Mouse (Mus musculus) granulocyte monocyte progenitor cell, adult 5-6 weeks (primary cell): ENCODE results near the gene Zbtb26. TPM values are rescaled to one million over a fixed set of nuclear protein-coding genes. Genes with fewer than 3 reads are reported as not detected.

ENCODE experiments used
- ATAC-seq: replicated peaks from 2 replicates; pipeline ENCODE4 v1.8.0; 2016; ENCODE audit warnings: mild to moderate bottlenecking, moderate TSS enrichment, inconsistent platforms; ENCODE audit not compliant: poor library complexity, severe bottlenecking
- total RNA-seq, 2 experiments: library from RNA; stranded (forward) in 1 of 2; stranded (reverse) in 1 of 2; fragments of 200-712, 200-1000 nt in 1 of 2; fragments of >200 nt in 1 of 2; fragmentation: Nextera tagmentation in 1 of 2; gene quantifications; 2 replicates each; pipeline ENCODE4 v1.2.3; 2014 to 2017

The Zbtb26 gene
- total RNA-seq (2014; fragmentation: Nextera tagmentation) (5.8 and 9.4 TPM in 2 replicates), total RNA-seq (2017) (7.0 and 10.9 TPM in 2 replicates)

GRCm38 (mm10) chr2:37442611-37443591 is at the start of gene Zbtb26, which contains the start of the genes Zbtb6 and Rabgap1:
Gene Zbtb26 (minus strand): TSS chr2:37443135.
Gene Zbtb6 (minus strand): TSS chr2:37443171.
Gene Rabgap1 (plus strand): TSS chr2:37443279.
- peak; percentile 99 for ATAC-seq

DNA sequence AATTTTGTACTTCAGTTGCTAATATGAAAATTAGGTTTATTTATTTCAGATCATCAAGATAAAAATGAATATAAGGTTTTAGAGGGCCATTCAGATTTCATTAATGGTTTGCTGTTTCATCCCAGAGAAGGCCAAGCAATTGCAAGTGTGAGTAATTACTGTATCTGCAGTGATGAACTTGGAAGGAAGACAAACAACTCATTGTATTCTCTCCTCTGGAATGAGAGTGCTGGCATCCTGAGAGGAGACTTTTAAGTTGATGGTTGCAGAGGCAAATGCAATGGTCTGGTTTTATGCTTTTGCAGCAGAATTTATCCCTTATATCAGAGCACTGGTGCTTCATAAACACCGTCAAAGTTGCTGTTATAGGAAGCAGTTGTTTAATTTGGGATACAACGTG is 46.0 kb upstream of the Zbtb26 start:
- ATAC-seq: no peak

DNA sequence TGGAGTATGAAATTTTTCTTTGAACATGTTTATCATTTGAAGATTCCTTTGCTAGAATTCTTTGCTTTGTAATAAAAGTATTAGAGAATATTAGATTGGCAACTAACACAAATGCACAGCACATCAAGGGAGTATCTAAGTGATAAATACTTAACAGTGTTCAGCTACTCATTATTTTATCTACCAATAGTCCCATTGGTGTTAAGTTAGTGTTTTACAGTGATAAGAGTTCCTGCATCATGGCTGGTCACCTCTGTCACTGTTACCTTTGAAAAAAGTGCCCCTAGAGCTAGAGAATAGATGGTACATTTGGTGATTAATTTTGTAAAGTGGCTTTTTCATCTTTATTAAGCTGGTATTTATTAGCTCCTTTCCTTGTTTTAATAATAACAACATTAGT is 43.5 kb upstream of the Zbtb26 start:
- no peak for ATAC-seq

DNA sequence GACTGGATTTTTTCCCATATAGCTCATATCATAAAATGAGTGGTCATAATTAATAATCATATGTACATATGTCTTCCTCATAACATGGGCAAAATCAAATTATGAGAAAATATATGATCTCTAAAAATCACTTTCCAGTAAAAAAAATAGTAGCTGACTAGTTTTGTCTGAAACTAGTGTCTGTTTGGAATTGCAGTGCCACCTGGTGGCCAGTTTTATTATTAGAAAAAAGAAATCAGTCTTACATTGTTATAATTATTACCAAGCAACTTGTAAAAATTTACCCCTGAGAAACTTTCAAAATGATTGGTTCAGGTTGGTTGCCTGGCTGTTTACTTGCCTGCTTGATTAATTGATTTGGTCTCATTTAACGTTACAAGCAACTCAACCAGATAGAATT is 42.4 kb upstream of the Zbtb26 start:
- peak; percentile 50 for ATAC-seq

GRCm38 (mm10) chr2:37484165-37484564 is 41.2 kb upstream of the Zbtb26 start:
- ATAC-seq: peak; percentile 42

- no peak for ATAC-seq
These were observed 37.1 kb upstream of the Zbtb26 start for GRCm38 (mm10) chr2:37480039-37480438.

DNA sequence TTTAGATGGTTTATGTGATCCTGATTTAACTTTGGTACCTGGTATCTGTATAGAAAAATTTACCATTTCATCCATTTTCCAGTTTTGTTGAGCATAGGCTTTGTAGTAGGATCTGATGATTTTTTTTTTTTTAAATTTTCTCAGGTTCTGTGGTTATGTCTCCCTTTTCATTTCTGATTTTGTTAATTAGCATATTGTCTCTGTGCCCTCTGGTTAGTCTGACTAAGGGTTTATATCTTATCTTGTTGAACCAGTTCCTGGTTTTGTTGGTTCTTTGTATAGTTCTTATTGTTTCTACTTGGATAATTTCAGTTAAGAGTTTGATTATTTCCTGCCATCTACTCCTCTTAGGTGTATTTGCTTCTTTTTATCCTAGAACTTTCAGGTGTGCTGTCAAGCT is 36.6 kb upstream of the Zbtb26 start:
- no peak for ATAC-seq

GRCm38 (mm10) chr2:37466266-37466665 is 23.3 kb upstream of the Zbtb26 start:
- ATAC-seq: no peak

DNA sequence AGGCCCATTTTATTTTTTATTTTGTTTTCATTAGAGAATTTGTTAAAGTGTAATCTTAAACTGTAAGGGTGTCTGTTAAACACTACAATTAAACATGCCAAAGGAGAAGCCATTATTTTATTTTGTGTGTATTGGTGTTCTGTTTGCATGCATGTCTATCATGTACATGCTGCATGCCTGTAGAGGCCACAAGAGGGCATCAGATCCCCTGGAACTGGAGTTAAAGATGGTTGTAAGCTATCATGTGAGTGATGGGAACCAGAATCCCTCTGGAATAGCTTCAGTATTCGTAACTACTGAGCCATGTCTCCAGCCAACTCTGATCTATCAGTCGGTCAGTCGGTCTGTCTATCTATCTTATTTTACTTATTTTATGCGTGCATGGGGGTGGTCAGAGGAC is 17.8 kb upstream of the Zbtb26 start:
- ATAC-seq: no peak

DNA sequence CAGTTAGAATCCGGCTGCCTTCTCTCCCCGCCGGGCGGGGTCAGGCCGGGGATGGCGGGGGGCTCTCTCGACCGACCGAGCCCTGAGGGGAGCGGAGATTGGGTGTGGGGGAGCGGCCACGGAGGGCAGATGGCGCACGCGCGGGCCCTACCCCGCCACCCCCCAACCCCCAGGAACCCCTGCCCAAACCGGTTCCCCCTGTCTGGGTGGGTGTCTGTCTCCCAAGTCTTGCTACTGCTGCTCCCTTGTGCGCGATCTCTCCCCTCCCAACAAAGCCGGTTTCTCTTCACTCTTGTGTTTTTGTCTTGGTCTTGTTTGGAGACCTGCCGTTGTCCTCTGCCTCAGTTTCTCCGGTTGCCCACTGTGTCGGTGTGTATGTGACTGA is 9.4 kb upstream of the Zbtb26 start:
- no peak for ATAC-seq

DNA sequence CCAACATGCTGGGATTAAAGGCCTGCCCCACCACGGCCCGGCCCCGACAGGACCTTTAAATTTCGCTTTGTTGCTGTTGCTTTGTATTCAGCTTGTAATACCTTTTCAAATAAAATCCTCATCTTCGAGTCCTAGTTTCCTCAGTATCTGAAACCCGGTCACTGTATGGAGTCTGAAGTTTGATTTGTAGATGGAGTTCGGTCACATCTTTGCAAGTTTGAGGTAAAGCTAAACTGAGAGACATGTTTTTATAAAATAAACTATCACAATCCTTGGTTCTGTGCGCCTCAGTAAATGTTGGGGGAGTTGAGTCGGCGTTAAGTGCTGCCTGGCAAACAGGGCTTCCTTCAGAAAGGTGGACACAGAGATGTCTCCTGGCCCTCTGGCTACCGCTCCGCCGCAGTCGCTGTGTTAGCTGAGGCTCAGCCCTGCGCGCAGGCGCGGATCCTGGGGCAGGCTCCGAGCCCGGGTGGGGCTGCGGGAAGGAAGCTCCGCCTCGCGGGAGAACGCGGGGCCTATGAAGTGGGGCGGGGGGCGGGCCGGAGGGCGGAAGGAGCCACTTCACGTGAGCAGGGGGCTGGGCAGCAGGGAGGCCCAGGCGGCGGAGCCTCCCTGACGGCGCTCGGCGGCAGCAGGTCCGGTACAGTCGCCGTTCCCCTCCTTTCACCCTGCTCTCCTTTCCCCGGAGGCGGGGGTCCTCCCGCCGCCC is 8.9 kb upstream of the Zbtb26 start:
- peak; percentile 99 for ATAC-seq

DNA sequence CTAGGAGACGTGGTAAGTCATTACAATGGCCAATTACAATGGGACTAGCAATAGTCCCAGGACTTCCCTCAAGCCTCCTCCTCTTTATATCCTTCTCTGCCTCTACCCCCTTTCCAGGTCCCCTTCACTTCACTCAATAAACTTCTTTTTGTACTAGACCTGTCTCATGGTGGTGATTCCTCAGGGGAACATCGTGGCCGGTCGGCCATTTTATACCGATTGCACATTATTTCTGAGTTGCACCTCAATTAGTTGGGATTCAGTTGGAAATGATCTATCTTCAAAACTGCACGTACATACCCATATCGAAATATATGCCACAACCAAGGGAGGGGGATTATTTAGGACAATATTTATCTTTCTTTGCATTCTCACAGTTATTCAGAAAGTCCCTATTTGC is 11.3 kb downstream of the Zbtb26 start:
- no peak for ATAC-seq

- peak; percentile 92 for ATAC-seq
These were observed 12.1 kb downstream of the Zbtb26 start for GRCm38 (mm10) chr2:37430593-37431464.

- ATAC-seq: no peak
These were observed 19.3 kb downstream of the Zbtb26 start for GRCm38 (mm10) chr2:37423671-37424070.

DNA sequence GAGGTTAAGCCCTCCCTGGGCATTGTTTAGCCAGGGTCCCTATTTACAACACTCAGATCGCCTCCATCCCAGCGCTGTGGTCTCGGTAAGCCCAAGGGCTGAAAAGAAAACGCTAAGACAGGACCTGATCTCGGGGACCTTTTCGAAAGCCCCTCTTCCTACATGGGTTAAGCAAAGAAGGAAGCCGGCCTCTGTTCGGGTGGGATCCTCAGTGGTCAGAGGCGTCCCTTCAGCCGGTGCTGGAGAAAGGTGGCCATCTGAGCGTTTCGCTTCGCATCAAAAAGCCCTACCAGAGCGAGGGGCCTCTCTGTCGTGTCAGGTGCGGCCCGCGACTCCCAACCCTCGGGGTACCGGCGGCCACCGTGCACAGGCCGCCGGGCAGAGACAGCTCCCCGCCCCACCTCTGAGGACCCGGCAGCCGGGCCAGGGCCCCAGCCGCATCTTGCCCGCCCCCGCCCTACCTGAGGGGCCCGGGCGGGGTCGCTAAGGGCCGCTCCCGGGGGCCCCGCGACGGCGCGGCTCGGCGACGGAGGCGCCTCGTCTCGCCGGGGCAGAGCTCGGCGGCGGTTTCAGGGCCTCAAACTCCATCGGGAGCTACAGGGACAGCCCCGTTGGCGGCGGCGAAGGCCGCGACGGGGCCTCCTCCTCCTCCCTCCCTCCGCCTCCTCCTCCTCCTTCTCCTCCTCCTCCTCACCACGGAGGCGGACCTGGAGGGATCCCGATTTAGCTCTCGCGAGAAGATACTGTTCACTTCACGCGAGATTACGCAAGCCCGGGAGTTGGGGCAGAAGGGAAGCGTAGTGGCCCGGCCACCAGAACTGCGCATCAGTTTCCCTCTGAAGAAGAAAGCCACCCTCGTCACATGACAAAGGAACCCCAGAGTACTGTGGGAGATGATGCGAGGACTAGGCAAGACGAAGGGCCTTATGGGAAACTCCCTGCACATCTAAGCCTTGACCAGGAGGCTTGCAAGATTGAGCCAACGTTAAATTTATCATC is 20.3 kb downstream of the Zbtb26 start, which contains the start of gene Rc3h2:
Rc3h2 (minus strand) TSS at position 598 of the 999 bp plus-strand sequence.
- peak; percentile 99 for ATAC-seq

DNA sequence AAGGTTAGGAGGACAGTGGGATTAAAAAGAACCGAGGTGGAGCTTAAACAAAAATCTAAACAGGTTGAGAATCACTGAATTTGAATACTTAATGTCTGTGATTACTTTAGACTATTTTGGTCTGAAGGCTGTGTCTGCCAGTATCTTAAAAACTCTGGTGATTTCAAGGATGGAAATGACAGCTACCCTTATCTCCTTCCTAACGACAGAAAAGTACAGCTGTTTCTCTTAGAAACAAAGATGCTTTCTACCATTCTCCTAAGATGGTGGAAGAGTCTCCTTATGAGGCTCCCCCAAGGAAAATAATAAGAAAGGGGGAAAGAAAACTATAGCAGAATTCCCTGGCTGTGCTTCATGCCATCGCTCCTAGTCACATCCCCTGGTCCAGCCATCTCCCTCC is 21.0 kb downstream of the Zbtb26 start:
- ATAC-seq: no peak

DNA sequence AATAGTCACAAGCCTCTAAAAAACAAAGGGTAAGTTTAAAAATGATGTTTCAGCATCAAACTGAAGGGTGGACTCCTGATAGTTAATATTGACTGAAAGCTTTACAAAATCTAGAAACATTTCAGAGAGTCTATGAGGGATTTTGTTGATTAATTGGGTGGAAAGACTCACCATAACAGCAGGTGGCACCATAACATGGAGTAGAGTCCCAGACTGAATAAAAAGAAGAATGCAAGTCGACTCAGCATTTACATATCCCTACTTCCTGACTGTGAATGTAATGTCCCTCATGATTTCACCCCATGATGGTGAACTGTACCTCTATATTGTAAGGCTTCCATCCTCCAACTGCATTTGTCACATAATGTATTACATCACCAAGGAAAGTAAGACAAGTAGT is 47.4 kb downstream of the Zbtb26 start:
- ATAC-seq: no peak

DNA sequence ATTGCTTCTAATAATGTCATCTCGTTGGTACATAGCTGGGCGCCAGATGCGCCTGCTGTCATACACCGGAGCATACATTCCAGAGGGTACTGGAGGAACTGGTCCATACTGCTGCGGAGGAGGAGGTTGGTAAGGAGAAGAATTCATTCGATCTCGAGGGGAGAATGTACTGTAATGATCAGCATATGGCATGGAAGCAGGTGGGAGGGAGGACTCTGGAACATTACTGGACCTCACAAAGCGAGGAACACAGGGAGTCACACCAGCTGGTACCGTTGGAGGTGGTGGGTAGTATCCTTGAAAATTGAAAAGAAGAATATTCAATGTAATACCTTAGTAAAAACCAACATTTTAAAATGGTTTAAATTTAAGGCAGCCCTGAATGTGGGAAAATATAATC is 60.0 kb downstream of the Zbtb26 start:
- ATAC-seq: no peak
